Mouse (Mus musculus) hindbrain, postnatal 0 days (tissue): ENCODE measurements at regions not wholly inside any gene's neighbourhood (a gene's known extent, or its start where the extent isn't known, plus 50 kb on each side); places are given as distances from the start of the nearest gene placed in this dataset.
A peak's percentile ranks its signal among the peaks of the same experiment; 100 is the strongest.

Experiments used
- ATAC-seq: fragments of 200-750 bp; cut with Nextera tagmentation; 2 replicates; pipeline ENCODE4 v1.8.0; 2017; ENCODE audit warnings: mild to moderate bottlenecking, moderate TSS enrichment, moderate library complexity
- DNase-seq: peaks from one replicate; pipeline ENCODE4 v3.0.0-alpha.2; 2015; ENCODE audit warnings: low spot score
- H3K27ac ChIP-seq: fragments of 300-500 bp; sonication (generic); 2 replicates; pipeline ENCODE4 v1.5.1; 2014; ENCODE audit warnings: mild to moderate bottlenecking
- H3K27me3 ChIP-seq: fragments of 300-500 bp; sonication (generic); 2 replicates; pipeline ENCODE4 v1.6.1; 2014; ENCODE audit warnings: low read length, mixed read lengths; ENCODE audit not compliant: insufficient read depth
- H3K36me3 ChIP-seq: fragments of 300-500 bp; sonication (generic); 2 replicates; pipeline ENCODE4 v1.6.1; 2014; ENCODE audit warnings: low read length, mixed read lengths; ENCODE audit not compliant: insufficient read depth
- H3K4me1 ChIP-seq: fragments of 300-500 bp; sonication (generic); 2 replicates; pipeline ENCODE4 v1.6.1; 2014; ENCODE audit warnings: antibody characterized with exemption, low read length, mixed read lengths; ENCODE audit not compliant: insufficient read depth
- H3K4me2 ChIP-seq: fragments of 300-500 bp; sonication (generic); 2 replicates; pipeline ENCODE4 v1.6.1; 2014; ENCODE audit warnings: low read depth, mild to moderate bottlenecking, low read length, moderate library complexity, mixed read lengths
- H3K4me3 ChIP-seq: fragments of 300-500 bp; sonication (generic); 2 replicates; pipeline ENCODE4 v1.5.1; 2014; ENCODE audit warnings: low read length
- H3K9ac ChIP-seq: fragments of 300-500 bp; sonication (generic); replicated peaks from 2 replicates; pipeline ENCODE4 v1.6.1; 2014; ENCODE audit warnings: mild to moderate bottlenecking, low read length, moderate library complexity, mixed read lengths
- H3K9me3 ChIP-seq: fragments of 300-500 bp; sonication (generic); 2 replicates; pipeline ENCODE4 v1.6.1; 2016; ENCODE audit warnings: low read length, mixed read lengths
- CTCF ChIP-seq: IDR thresholded peaks from 2 replicates; pipeline ENCODE4 v1.5.1; 2016; ENCODE audit warnings: antibody characterized with exemption, control low read depth, low read depth
- WGBS: fragments of 180-500 bp; shearing (Covaris S2); extraction: QIAGEN DNeasy Blood & Tissue Kit; methylation state at CpG from one replicate; pipeline ENCODE4 v1.1.7; 2014; 5-methylcytosine and 5-hydroxymethylcytosine counted together

- no peaks in the 10 kb centered on the region for H3K9me3 ChIP-seq
- H3K4me2 ChIP-seq = no peak overlapping the region
- no peaks in the 10 kb centered on the region for H3K36me3 ChIP-seq
- 16% methylated on average over 4 of the region's 4 CpGs for WGBS
- no peak overlapping the region for H3K27ac ChIP-seq
- no peak overlapping the region for H3K4me3 ChIP-seq
- no peaks in the 10 kb centered on the region for H3K4me1 ChIP-seq
- TF ChIP-seq CTCF = no peak
- DNase-seq (no peak), ATAC-seq (no peak)
- no peak overlapping the region for H3K9ac ChIP-seq
- H3K27me3 ChIP-seq = no peaks in the 10 kb centered on the region
These were observed 290.9 kb upstream of the 9630041A04Rik start for GRCm38 (mm10) chr9:101570714-101571113.

GRCm38 (mm10) chr9:101563196-101563595, 298.4 kb upstream of the 9630041A04Rik start:
- no peak overlapping the region for H3K4me3 ChIP-seq
- H3K9me3 ChIP-seq = no peaks in the 10 kb centered on the region
- WGBS = 53% methylated on average over 9 of the region's 9 CpGs
- H3K27ac ChIP-seq = no peak overlapping the region
- no peak for DNase-seq
- H3K4me2 ChIP-seq = no peak overlapping the region
- no peak for ATAC-seq
- H3K36me3 ChIP-seq = no peaks in the 10 kb centered on the region
- TF ChIP-seq CTCF = no peak
- no peak overlapping the region for H3K9ac ChIP-seq
- no peaks in the 10 kb centered on the region for H3K4me1 ChIP-seq
- no peaks in the 10 kb centered on the region for H3K27me3 ChIP-seq

GRCm38 (mm10) chr9:101559366-101559765, 302.3 kb upstream of the 9630041A04Rik start:
- H3K36me3 ChIP-seq = no peaks in the 10 kb centered on the region
- no peaks in the 10 kb centered on the region for H3K4me1 ChIP-seq
- no peak overlapping the region for H3K9ac ChIP-seq
- H3K9me3 ChIP-seq = no peaks in the 10 kb centered on the region
- TF ChIP-seq CTCF = no peak
- no peak overlapping the region for H3K4me2 ChIP-seq
- no peak overlapping the region for H3K4me3 ChIP-seq
- H3K27me3 ChIP-seq = no peaks in the 10 kb centered on the region
- no peak overlapping the region for H3K27ac ChIP-seq
- DNase-seq (no peak), ATAC-seq (no peak)
- WGBS = 83% methylated on average over 11 of the region's 11 CpGs

GRCm38 (mm10) chr9:101555011-101555673, 303.5 kb upstream of the Ppp2r3a start:
- Histone ChIP-seq H3K4me1 (no peaks in the 10 kb centered on the region), H3K36me3 (no peaks in the 10 kb centered on the region), H3K27me3 (no peaks in the 10 kb centered on the region), H3K4me3 (no peak overlapping the region), H3K27ac (no peak overlapping the region), H3K9ac (no peak overlapping the region), H3K4me2 (no peak overlapping the region), H3K9me3 (no peaks in the 10 kb centered on the region)
- no peak for TF ChIP-seq CTCF
- 48% methylated on average over 5 of the region's 5 CpGs for WGBS
- no peak for ATAC-seq
- no peak for DNase-seq

GRCm38 (mm10) chr9:101552789-101553188, 301.2 kb upstream of the Ppp2r3a start:
- TF ChIP-seq CTCF = no peak
- Histone ChIP-seq H3K4me2 (no peak overlapping the region), H3K9me3 (no peaks in the 10 kb centered on the region), H3K36me3 (no peaks in the 10 kb centered on the region), H3K27ac (no peak overlapping the region), H3K9ac (no peak overlapping the region), H3K27me3 (no peaks in the 10 kb centered on the region), H3K4me1 (no peaks in the 10 kb centered on the region), H3K4me3 (no peak overlapping the region)
- ATAC-seq = no peak
- WGBS = 91% methylated on average over 6 of the region's 6 CpGs
- DNase-seq = no peak

GRCm38 (mm10) chr9:101551256-101551655, 299.7 kb upstream of the Ppp2r3a start:
- no peak overlapping the region for H3K4me2 ChIP-seq
- no peaks in the 10 kb centered on the region for H3K4me1 ChIP-seq
- DNase-seq (no peak), ATAC-seq (no peak)
- peak; percentile 21; the same call in 1 of the 2 replicates for TF ChIP-seq CTCF
- 62% methylated on average over 3 of the region's 3 CpGs for WGBS
- H3K9me3 ChIP-seq = no peaks in the 10 kb centered on the region
- no peak overlapping the region for H3K9ac ChIP-seq
- no peaks in the 10 kb centered on the region for H3K36me3 ChIP-seq
- H3K4me3 ChIP-seq = no peak overlapping the region
- H3K27me3 ChIP-seq = no peaks in the 10 kb centered on the region
- no peak overlapping the region for H3K27ac ChIP-seq

GRCm38 (mm10) chr9:101546213-101546832, 294.7 kb upstream of the Ppp2r3a start:
- H3K27ac ChIP-seq = no peak overlapping the region
- no peaks in the 10 kb centered on the region for H3K9me3 ChIP-seq
- H3K9ac ChIP-seq = no peak overlapping the region
- H3K36me3 ChIP-seq = no peaks in the 10 kb centered on the region
- peak; percentile 61; the same call in 1 of the 2 replicates for ATAC-seq
- H3K27me3 ChIP-seq = no peaks in the 10 kb centered on the region
- H3K4me1 ChIP-seq = no peaks in the 10 kb centered on the region
- no peak overlapping the region for H3K4me2 ChIP-seq
- peak; percentile 23 for DNase-seq
- WGBS = 48% methylated on average over 10 of the region's 10 CpGs
- no peak for TF ChIP-seq CTCF
- no peak overlapping the region for H3K4me3 ChIP-seq
